Mouse (Mus musculus) right cerebral cortex, adult 2 months (tissue): ENCODE measurements around the gene Tead4.
A peak's percentile ranks its signal among the peaks of the same experiment; 100 is the strongest.
"Not testable (repeated sequence)": the region's sequence is repeated elsewhere in the genome, so short reads cannot be mapped to it uniquely, and the experiment has no call there.

Source experiments
- DNase-seq, 2 experiments: peaks; one replicate each; pipeline ENCODE4 v3.0.0; 2021 to 2022; ENCODE audit warnings: low spot score in 2 of 2

Gene Tead4

DNA sequence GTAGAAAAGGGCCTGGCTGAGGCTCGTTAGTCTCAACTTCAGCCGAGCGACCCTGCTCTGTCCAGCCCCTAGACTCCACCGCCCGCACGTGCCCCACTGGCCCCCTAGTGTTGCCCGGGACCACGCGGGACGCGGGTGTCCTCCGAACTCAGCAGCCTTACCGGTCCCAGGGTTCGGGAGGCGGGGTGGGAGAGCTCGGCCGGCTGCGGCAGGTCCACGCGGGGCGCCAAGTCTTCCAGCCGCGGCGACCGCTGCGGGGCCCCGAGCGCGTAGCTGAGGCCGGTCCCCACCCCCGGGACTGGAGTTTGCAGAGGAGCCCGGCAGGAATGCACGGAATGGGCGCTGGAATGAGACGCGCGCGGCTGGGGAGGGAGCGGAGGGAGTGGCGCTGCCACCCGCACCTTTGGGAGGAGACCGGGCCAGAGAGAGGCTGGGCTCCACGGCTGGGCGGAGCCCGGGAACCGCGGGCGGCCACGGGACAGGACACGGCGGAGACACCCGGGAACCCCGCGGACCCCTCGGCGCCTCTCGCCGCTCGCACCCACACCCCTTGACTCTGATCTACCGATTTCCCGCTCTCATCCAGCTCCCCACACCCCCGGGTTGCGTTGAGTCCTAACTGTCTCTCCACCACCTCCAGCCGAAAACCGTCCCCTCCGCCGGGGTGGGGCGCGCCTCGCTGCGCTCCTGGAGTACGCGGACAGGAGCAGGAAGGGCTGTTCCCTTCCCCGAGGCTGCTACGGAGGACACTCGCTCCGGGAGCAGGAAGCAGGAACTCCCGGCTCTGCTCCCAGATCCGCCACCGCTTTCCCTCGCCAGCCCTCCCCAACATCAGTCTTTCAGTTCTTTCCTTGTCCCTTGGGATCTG lies at the start of gene Tead4:
Tead4 (minus strand) TSS at position 690 of the 868 bp plus-strand sequence.
- peak; percentile 19 to 26 for DNase-seq

DNA sequence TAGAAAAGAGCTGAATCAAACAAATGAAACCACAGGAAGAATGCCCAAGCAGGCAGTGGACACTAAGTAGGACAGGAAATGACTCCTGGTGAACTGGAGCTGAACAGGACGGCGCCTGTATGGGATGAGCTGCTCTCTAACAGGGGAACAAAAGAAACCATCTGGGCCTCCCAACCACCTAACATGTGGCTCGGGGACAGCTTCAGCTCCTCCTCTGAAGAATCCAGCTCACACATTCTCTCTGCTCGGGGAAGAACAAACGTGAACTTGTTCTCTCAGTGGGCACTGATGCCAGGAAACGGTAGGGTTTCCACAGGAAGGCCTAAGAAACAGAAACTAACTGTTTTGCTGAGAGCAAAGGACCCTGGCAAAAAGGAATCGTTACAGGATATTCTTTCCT lies 49.1 kb upstream of the Tead4 start:
- DNase-seq: no peak

DNA sequence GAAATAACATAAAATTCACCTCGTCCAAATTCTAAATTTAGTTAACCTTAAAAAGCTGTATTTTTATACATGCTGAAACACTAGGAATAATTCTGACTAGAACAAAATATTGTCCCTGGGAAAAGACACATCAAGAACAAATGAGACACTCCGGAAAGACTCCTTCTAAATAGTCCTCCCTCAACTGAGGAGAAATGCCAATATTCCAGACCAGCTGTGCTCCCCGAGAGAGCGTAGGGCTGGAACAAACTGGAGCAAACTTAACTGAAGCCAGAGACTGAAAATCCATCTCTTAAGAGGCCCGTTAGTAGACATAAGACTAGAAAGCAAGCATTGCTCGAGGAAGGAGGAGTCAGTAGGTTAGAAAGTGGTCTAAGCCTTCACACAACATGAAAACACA lies 46.2 kb upstream of the Tead4 start:
- DNase-seq: no peak

DNA sequence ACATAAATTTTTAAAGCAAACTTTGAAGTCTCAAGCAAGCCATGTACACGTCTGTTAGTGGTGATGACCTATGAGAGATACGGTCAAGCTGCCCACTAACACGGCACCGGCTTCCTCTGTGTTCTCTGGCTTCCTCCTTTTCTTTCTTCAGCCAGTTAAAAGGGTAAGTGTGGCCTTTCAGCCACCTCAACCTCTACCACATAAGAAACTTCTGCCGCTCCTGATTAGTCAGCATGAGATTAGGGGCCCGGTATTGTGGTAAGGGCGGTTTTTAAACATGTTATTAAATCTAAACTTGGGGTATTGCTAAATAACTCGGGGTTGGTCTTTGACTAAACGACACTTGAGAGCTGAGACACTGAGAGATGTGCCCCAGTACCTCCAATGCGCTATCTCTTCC lies 45.0 kb upstream of the Tead4 start:
- no peak for DNase-seq

DNA sequence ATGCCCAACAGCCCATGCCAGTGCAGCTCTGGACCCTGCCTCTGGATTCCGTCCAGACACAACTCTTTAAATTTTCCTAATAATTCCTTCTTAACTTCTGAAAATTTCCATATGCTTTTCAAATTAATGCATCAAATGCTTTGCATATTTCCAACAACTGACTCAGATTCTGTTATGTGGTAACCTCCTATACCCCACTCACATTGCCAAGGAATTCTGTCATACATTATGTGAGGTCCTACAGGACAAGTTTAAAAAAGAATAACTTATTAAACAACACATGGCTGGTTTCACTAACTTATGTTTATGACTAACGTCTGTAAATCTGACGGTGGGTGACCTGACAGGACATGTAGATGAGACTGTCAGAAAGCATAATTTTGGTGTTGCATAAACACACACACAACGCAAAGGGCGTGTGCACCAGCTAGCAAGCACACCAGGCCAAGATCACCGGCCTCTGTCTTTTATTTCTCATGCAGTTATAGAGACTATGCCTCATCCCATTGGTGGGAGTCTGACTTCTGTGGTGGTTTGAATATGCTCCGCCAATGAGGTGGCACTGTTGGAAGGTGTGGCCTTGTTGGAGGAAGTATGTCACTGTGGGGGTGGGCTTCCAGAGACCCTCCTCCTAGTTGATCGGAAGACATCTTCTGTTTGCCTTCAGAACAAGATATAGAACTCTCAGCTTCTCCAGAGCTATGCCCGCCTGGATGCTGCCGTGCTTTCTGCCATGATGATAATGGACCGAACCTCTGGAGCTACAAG lies 41.5 kb upstream of the Tead4 start:
- DNase-seq: no peak

DNA sequence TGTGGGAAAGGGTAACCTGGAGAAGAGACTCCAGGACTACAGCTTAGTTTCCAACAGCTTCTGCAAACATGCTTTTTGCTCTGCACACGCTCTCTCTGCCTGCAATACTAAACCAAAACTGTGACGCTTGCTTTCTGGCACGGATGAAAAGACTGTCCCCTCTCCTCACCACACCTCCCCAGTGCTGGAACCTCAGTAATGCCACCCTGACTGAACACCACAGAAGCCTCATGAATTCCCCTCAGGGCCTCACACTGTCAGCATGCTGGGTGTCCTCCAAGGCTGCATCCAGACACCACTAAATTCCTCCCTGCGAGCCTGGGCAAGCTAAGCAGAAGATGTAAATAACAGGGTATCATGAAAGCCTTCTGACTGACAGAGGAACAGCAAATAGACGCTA lies 38.3 kb upstream of the Tead4 start:
- DNase-seq: no peak

DNA sequence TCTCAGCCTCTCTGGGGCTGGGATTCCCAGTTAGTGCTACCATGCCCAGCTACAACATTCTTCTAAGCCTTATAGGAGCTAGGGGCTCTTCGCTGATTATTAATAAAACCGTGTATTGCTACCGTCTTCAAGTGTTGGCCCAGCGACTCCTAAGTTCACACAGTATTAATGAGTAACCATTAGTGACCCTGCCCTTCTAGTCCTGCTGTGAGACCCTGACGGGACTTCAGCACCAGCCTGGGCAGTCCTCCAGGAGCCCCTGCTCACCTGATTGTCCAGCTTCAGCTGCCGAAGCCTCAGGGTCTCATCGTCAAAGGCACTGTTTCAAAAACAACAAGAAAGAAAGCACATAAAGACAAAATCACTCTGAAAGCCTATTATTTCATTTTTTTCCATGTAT lies 36.8 kb upstream of the Tead4 start:
- no peak for DNase-seq

DNA sequence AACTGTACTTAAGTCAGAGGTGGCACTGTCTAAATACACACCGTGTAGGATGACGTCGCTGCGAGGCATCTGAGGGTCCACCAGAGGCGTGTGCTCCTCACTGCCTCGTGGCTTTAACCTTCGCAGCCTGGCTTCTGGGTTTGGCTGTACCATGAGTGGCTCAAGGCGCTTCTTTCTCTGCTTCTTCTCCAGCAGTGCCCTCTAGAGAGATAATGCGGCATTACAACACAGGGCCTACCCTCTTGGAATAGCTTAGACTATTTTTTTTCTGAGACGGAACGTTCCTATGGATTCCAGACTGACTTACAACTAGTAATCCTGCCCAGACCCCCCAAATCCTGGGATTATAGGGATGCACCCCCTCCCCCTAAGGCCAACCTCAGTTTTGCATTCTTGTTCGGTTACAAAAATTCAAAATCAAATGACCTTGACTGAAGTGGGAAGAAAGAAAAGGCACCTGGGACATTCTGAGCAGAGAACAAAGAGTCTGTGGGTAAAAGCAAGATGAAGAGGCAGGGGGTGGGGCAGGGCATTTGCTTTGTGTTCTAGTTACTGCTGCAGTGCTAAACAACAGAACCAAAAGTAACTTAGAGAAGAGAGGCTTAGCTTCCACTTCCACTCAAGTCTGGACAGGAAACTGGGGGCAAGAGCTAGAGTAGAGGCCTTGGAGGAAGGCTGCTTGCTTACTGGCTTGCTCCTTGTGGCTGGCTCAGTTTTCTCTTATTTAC lies 33.9 kb upstream of the Tead4 start:
- peak; percentile 72 to 83 for DNase-seq

DNA sequence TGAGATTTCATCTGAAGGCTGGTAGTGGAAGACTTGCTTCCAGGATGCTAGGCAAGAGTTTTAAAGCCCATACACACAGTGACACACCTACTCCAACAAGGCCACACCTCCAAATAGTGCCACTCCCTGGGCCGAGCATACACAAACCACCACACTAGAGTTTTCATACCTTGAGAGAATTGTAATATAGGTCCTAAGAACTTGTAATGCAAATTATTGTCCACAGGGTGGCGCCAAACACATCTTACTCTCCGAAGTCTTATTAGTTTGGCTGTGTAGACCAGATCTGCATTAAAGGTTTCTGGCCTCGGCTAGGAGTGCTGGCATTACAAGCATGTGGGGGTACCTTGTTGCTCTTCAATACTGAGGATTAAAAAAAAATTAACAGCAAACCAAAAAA lies 17.7 kb upstream of the Tead4 start:
- DNase-seq: peak; percentile 76

DNA sequence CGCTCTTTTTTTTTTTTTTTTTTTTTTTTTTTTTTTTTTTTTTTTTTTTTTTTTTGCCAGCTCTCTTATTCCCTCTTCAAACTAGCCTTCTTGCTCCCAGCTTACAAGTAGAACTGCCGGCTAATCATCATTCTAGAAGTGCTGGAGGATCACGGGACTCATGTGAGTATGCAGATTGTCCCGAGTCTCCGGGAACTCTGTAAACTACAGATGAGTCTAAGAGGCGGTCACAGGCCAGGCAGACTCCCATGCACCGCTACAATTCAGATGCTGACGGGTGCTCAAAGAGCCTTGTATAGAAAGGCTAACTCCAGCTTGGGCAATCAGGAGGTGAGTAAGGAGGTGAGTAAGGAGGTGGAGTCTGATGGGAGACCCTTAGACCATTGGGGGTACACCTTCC lies 15.0 kb upstream of the Tead4 start:
- DNase-seq: no peak

DNA sequence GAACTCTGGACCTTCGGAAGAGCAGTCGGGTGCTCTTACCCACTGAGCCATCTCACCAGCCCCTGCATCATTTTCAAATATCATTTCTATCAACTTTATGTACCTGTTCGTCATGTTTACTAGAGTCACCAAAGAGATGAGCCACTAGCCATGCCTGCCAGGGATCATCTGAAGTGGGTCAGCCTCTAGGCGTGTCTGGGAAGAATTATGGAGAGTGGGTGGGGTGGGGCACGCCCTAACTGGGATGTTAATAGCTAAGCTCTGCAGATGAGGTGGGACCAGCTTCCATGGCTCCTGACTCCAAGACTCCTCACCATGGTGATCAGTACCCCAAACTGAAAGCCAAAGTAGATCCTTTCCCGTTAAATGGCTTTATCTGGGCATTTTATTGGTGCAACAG lies 14.2 kb upstream of the Tead4 start:
- no peak for DNase-seq

DNA sequence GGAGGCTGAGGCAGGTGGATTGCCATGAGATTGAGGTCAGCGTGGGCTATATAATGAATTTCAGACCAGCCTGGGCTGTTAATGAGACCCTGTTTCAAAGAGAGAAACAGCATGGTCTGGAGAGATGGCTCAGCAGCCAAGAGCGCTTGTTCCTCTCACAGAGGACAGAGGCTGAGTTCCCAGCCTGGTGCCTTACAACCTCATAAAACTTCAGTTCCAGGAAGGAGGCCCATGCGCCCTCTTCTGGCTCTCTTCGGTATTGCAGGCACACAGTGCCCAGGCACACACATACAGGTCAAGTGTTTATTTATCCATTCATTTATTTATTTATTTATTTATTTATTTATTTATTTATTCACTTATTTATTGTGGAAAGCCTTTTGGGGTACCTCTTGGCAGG lies 7.7 kb upstream of the Tead4 start:
- peak; percentile 32 to 45 for DNase-seq

DNA sequence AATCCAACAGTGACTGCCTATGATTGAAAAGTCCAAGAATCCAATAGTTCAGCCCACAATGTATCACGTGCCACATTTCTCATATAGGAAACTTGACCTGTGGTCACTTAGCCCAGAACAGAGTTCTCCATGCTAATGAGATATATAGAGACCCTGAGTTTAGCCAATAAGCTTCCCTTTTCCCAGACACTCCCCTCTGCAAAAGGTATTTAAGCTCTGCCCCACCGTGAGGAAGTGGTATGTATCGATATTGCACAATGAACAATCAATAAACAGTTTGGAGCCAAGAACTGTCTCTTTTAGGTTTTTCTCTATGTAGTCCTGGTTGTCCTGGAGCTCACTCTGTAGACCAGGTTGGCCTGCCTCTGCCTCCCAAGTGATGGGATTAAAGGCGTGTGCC lies 4.2 kb upstream of the Tead4 start:
- DNase-seq: no peak

DNA sequence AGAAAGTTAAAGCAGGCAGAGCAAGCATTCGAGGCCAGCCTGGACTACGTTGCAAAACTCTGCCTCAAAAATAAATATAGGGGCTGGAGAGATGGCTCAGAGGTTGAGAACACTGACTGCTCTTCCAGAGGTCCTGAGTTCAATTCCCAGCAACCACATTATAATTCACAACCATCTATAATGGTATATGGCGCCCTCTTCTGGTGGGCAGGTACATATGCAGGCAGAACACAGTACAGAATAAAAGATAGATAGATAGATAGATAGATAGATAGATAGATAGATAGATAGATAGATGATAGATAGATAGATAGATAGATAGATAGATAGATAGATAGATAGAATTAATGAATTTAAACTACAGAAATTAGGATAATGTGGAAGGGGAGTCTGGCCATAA lies 2.0 kb upstream of the Tead4 start:
- DNase-seq: not testable (repeated sequence)

DNA sequence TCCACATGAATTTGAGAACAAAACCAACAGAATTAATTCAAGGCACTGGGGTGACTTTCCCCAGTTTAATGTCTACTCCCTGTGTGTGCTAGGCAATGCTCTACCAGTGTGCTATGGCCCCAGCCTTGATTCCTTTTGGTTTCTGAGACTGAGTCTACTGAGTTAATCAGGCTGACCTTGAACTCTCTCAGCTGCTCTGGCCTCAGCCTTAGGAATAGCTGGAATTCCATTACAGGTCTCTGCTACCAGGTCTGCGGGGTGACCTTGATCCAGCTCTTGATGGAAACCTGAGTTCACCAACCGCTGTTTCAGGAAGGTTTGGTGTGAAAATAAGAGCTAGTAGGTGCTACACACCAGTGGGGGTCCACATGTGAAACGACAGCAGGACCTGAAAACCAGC lies 1.3 kb upstream of the Tead4 start:
- DNase-seq: no peak

DNA sequence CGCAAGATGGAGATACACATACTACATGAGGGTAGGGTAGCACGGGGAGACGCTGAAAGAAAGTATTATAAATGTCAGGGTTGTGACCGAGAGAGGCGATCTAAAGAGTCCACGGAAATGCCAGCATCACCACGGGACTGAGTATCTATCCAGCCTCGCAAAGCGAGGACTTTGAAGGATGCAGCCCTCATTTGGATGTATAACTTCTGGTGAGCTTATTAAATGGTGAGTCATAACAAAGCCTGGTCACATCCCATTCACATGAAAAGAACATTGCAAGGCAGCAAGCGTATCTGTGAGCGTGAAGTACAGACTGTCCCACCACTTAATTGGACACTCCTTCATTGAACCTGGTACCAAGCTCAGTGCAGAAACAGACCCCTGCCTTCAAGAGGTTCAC lies 835 bp upstream of the Tead4 start:
- DNase-seq: no peak

DNA sequence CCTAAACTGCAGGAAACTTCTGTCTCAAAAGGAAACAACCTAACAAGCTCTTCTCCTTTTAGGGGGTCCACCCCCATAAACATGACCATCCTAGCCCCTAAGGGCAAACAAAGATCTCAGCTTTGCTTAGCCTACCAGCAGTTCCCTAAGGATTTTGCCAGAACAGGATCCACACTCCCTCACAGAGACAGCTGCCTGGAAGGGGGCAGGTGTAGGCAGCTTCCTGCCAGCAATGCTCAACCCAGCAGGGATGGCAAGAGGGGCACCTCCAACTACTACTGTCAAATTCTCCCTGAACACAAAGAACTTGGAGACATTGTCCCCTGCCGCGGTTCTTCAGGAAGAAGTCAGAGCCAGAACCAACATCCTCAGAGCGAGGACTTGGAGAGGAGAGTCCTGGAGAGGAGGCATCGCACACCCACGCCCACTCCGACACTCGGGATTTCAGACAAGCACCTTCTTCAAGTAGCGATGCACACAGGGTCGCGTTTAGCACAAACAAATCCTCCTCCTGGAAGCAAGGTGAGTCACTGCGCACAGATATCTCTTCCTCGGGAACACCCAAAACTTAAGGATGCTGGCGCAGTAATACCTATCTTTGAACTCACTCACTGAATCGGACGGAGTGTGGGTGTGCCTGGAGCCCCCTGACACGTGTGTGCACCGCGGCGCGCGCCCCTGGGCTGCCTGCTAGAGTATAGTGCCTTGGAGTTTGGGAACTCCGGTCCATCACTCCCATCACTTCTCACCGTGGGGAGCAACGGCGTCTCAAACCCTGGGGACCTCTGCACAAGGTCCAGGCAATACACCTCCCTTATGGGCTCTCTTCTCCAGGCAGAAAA lies 1.1 kb downstream of the Tead4 start:
- peak; percentile 18 to 35 for DNase-seq

DNA sequence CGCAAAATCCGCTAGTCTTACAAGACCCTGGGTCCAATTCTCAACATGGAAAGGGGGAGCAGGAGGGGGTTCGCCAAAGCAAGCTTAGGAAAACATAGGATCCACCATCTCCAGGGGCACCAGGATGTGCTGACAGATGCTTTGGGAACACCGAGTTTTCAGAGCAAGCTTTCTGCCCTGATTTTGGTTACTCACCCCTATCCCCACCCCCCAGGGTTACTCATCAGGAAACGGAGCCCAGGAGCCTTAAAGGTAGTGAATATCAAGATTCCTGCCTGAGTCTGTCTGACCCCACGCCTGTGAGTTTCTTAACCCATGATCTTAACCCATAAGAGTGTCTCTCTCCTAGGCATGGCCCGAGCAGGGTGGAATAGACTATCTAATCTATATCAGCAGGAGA lies 2.4 kb downstream of the Tead4 start:
- DNase-seq: no peak

DNA sequence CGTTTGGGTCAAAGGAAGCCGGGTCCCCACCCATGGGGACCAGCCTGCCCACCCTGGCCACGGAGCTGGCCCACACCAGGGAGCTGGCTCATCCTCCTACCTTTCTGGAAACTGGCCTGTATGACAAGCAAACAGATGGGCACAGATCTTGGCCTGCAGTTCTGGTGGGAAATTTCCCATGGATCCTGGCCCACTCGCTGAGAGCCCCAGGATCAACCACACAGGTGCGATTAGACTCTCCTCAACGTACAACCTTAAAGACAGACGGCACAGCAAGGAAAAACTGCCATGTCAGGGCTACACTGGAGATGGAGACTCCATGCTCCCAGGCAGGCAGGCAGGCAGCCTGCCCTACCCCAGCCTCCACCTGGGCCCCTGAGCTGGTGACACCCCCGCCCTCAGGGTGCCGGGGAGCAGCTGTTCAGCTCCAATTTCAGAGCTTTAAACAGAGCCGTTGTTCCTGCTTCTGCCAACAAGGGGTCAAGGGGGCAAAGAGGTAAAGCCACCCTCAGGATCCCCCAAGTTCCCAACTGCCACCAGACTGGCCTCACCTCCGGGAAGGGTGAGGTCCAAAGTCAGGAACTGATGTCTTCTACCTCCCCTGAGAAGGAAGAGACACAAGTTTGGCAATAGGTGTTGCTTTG lies 3.8 kb downstream of the Tead4 start:
- no peak for DNase-seq

DNA sequence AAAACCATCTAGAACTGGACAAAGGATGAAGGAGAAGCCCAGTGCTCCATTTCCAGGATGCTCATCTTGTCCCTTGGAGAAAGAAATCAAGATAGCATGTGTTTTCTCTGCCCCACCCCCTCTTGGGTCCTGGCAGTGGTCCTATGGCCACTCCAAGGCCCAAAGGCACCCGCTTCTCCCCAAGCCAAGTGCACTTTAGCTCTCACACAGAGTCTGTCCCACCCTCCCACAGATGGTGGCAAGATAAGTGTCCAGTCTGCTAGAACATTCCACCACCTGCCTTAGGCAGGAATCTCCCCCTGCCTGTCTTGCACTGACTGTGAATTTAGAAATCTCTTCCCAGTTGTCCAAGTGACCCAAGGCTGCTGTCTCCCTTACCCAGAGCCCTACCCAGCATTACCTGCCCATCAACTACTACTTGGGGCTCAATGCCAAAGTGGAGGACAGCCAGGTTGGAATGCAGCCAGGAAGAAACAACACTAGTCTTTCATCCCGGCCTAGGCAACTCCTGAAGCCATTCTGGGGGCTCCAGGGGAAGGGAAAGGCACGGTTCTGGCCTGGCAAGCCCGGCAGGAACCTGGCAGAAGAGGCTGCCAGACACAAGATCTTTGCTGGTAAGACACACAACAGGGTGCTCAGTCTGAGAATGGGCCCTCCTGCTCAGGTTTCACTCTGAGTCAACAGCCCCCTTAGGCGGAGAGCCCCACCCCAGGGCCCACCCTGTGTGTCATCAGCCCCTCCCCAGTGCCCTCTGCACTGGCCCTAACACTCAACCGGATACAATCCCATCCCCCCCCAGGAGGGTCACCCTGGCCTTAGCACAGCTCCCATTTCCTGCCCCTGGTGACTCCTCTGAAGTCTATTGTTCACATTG lies 4.5 kb downstream of the Tead4 start:
- peak in 1 of 2 experiments; percentile 10 for DNase-seq
